Mouse (Mus musculus): Measurements from ENCODE around the gene Tmc5. TPM values are rescaled to one million over a fixed set of nuclear protein-coding genes. Genes with fewer than 3 reads are reported as not detected.

Tmc5 gene
- total and polyA plus RNA-seq, 3 experiments, result not detected

DNA sequence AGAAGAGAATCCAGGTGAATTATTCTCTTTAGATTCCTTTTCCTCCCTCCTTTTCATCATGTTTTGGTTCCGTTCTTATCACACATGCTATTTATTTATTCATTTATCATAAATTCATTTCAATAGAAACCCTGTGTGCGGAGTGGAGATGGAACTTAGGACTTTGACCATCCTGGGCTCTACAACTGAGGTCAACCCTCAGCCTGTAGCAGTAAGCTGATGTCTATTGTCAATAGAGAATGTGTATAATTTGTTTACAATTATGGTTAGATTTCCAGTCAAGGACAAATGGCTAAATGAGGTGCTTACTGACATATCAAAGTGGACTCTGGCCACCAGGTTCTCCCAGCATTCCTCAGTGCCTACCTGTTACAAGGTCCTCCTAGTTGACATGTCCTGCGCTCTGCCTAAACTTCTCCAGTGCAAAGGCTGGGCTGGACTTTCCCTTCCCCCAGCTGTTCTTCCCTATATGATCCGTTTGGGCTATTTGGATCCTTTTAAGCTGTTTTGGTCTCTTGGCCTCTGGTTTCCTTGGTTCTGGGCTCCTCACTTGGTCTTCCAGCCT lies 14.2 kb downstream of the Tmc5 start:
- no peaks in the 10 kb centered on the region; a peak in 1 of 4 replicates for H3K27me3 ChIP-seq (ENCODE audit: control insufficient read depth in 1 of 2, insufficient read depth in 2 of 2, low read length in 2 of 2)
- no peak for DNase-seq (ENCODE audit: low read depth, low spot score)

DNA sequence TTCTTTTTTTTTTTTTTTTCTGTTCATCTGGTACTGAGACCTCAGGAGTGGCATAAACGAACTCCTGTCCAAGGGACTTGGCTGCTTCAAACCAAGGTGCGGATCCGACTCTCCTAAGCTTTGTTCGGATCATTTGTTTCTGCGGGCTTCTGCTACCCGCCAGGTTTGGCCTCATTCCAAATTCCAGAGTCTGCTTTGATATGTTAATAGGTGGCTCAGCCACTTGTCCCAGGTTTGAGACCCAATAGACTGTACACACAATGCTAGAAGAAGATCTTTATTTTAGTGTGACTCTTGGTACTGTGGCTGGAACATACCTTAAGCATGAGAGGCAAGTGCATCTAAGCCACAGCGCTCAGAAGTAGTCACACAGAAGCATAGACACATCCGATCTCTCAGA lies 14.8 kb downstream of the Tmc5 start:
- Histone ChIP-seq H3K27me3 (ENCODE audit: control insufficient read depth in 1 of 2, insufficient read depth in 2 of 2, low read length in 2 of 2) (no peaks in the 10 kb centered on the region; a peak in 1 of 4 replicates), H3K9me3 (replicated peaks; ENCODE audit: insufficient read depth, low read length) (no peaks in the 10 kb centered on the region), H3K4me1 (ENCODE audit: control insufficient read depth in 1 of 2, insufficient read depth in 2 of 2, low read length in 2 of 2) (no peaks in the 10 kb centered on the region), H3K4me3 (ENCODE audit: control insufficient read depth in 1 of 2, insufficient read depth in 1 of 2, low read depth in 2 of 2, low read length in 2 of 2) (no peak overlapping the region), H3K36me3 (ENCODE audit: control insufficient read depth in 1 of 2, insufficient read depth in 2 of 2, low read length in 2 of 2) (no peaks in the 10 kb centered on the region), H3K9ac (ENCODE audit: control insufficient read depth, low read depth, low read length, poor library complexity, severe bottlenecking) (no peak overlapping the region), H3K79me2 (ENCODE audit: control insufficient read depth, insufficient read depth, low read length, poor library complexity) (no peaks in the 10 kb centered on the region), H3K27ac (ENCODE audit: control insufficient read depth, low read depth, low read length) (no peak overlapping the region)
- no peak for TF ChIP-seq MYB (IDR thresholded peaks at IDR 0.05; ENCODE audit: low read depth, low read length)
- no peak for TF ChIP-seq MAX (IDR thresholded peaks at IDR 0.05; ENCODE audit: low read length)
- TF ChIP-seq POLR2AphosphoS2 (IDR thresholded peaks at IDR 0.05; ENCODE audit: low read length), result no peak
- TF ChIP-seq SMC3 (IDR thresholded peaks at IDR 0.05; ENCODE audit: low read depth, low read length), result no peak
- TF ChIP-seq SIN3A (IDR thresholded peaks at IDR 0.05; ENCODE audit: low read length), result no peak
- no peak for TF ChIP-seq ZNF384 (IDR thresholded peaks at IDR 0.05; ENCODE audit: low read depth, low read length)
- TF ChIP-seq GATA1 (IDR thresholded peaks at IDR 0.05; ENCODE audit: low read depth, low read length), result no peak
- no peak for TF ChIP-seq CHD1 (IDR thresholded peaks at IDR 0.05; ENCODE audit: low read depth, low read length)
- no peak for DNase-seq (ENCODE audit: low read depth, low spot score)

More for the DNA sequence above, 14.2 kb downstream of the Tmc5 start:
- Histone ChIP-seq H3K36me3 (ENCODE audit: control insufficient read depth in 1 of 2, insufficient read depth in 2 of 2, low read length in 2 of 2) (no peaks in the 10 kb centered on the region), H3K9me3 (replicated peaks; ENCODE audit: insufficient read depth, low read length) (no peaks in the 10 kb centered on the region), H3K9ac (ENCODE audit: control insufficient read depth, low read depth, low read length, poor library complexity, severe bottlenecking) (no peak overlapping the region), H3K4me1 (ENCODE audit: control insufficient read depth in 1 of 2, insufficient read depth in 2 of 2, low read length in 2 of 2) (no peaks in the 10 kb centered on the region), H3K4me3 (ENCODE audit: control insufficient read depth in 1 of 2, insufficient read depth in 1 of 2, low read depth in 2 of 2, low read length in 2 of 2) (no peak overlapping the region), H3K79me2 (ENCODE audit: control insufficient read depth, insufficient read depth, low read length, poor library complexity) (no peaks in the 10 kb centered on the region), H3K27ac (ENCODE audit: control insufficient read depth, low read depth, low read length) (no peak overlapping the region)
- TF ChIP-seq SIN3A (IDR thresholded peaks at IDR 0.05; ENCODE audit: low read length), result no peak
- TF ChIP-seq HCFC1 (IDR thresholded peaks at IDR 0.05; ENCODE audit: low read depth, low read length), result no peak
- no peak for TF ChIP-seq RCOR1 (IDR thresholded peaks at IDR 0.05; ENCODE audit: low read depth, low read length)
- TF ChIP-seq ETS1 (IDR thresholded peaks at IDR 0.05; ENCODE audit: low read depth, low read length), result no peak
- TF ChIP-seq NELFE (IDR thresholded peaks at IDR 0.05; ENCODE audit: low read depth, low read length), result no peak
- no peak for TF ChIP-seq MYC (IDR thresholded peaks at IDR 0.05; ENCODE audit: low read depth, low read length)
- TF ChIP-seq JUND (IDR thresholded peaks at IDR 0.05; ENCODE audit: low read depth, low read length), result no peak
- TF ChIP-seq SMC3 (IDR thresholded peaks at IDR 0.05; ENCODE audit: low read depth, low read length), result no peak
- no peak for TF ChIP-seq TCF12 (IDR thresholded peaks at IDR 0.05; ENCODE audit: low read depth, low read length)
- TF ChIP-seq ELF1 (IDR thresholded peaks at IDR 0.05; ENCODE audit: low read depth, low read length), result no peak
- no peak for TF ChIP-seq MEF2A (IDR thresholded peaks at IDR 0.05; ENCODE audit: extremely low read depth, insufficient replicate concordance, low read depth, low read length, poor library complexity, severe bottlenecking)
- no peak for TF ChIP-seq TAL1 (IDR thresholded peaks at IDR 0.05; ENCODE audit: low read length)
- no peak for TF ChIP-seq EP300 (IDR thresholded peaks at IDR 0.05; ENCODE audit: low read depth in 1 of 2, low read length in 2 of 2)
- no peak for TF ChIP-seq BHLHE40 (IDR thresholded peaks at IDR 0.05; ENCODE audit: borderline replicate concordance, low read depth, low read length)
- no peak for TF ChIP-seq ZC3H11A (IDR thresholded peaks at IDR 0.05; ENCODE audit: low read depth, low read length)
- TF ChIP-seq POLR2AphosphoS2 (IDR thresholded peaks at IDR 0.05; ENCODE audit: low read length), result no peak
- no peak for TF ChIP-seq TBP (IDR thresholded peaks at IDR 0.05; ENCODE audit: low read depth, low read length)
- TF ChIP-seq NRF1 (IDR thresholded peaks at IDR 0.05; ENCODE audit: insufficient read depth, low read depth, low read length, poor library complexity, severe bottlenecking), result no peak
